Mouse (Mus musculus): Measurements from ENCODE around the gene Crygc. TPM values are rescaled to one million over a fixed set of nuclear protein-coding genes. Genes with fewer than 3 reads are reported as not detected.

The Crygc gene
- polyA plus RNA-seq, 1 experiment: not detected

DNA sequence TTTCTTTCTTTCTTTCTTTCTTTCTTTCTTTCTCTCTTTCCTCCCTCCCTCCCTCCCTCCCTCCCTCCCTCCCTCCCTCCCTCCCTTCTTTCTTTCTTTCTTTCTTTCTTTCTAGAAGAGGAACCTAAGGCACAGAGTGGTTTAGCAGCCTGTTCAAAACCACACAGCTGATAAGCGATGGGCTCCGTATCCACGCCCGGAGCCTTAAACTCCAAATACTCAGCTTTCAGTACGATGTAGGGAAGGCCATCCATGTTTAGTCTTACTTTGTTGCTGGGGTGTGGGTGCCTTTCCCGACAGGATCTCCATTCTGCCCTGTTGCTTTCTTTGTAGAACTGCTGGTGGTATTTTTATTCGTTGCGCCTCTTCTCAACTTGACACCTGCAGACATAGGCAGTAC, 35.7 kb upstream of the Crygc start:
- Histone ChIP-seq H3K4me3 (replicated peaks; ENCODE audit: extremely low read depth, low read depth, low read length) (no peak overlapping the region), H3K4me1 (ENCODE audit: control insufficient read depth, insufficient read depth, low read length) (no peaks in the 10 kb centered on the region)
- no peak for DNase-seq
- TF ChIP-seq POLR2A (IDR thresholded peaks at IDR 0.05; ENCODE audit: borderline replicate concordance, extremely low read depth, low read depth, low read length) (no peak), CTCF (IDR thresholded peaks at IDR 0.05; ENCODE audit: insufficient read depth, low read length) (no peak)
- 90% methylated on average over 8 of the region's 8 CpGs for WGBS

DNA sequence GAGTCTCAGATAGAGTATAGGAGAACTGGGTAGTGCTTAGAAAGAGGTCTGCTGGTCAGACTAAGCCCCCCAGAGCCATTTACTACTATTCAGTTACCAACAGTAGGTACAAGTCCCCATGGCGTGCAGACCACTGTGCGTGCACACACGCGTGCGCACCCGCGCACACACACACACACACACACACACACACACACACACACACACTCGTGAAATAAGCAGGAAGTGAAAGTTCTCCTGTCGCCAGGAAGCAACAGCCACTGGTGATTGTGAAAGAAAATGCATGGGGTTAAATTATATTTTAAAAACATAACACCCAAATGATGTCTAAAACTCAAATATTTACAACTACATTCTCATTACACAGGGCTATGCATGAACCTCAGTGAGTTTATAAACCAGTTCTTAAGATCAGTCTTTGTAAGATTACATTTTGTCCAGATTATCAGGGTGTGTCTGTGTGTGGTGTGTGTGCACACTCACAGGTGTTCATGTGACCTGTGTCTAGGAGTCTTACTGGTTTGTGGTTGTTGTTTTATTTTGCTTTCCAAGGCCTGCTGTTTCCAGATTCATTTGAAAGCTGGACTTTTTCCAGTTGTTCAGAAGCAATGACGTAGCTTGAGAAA, 34.3 kb upstream of the Crygc start:
- TF ChIP-seq CTCF (IDR thresholded peaks at IDR 0.05; ENCODE audit: insufficient read depth, low read length): no peak
- TF ChIP-seq POLR2A (IDR thresholded peaks at IDR 0.05; ENCODE audit: borderline replicate concordance, extremely low read depth, low read depth, low read length): no peak
- 78% methylated on average over 10 of the region's 10 CpGs for WGBS
- no peak for DNase-seq
- H3K4me1 ChIP-seq (ENCODE audit: control insufficient read depth, insufficient read depth, low read length): no peaks in the 10 kb centered on the region
- H3K4me3 ChIP-seq (replicated peaks; ENCODE audit: extremely low read depth, low read depth, low read length): no peak overlapping the region

DNA sequence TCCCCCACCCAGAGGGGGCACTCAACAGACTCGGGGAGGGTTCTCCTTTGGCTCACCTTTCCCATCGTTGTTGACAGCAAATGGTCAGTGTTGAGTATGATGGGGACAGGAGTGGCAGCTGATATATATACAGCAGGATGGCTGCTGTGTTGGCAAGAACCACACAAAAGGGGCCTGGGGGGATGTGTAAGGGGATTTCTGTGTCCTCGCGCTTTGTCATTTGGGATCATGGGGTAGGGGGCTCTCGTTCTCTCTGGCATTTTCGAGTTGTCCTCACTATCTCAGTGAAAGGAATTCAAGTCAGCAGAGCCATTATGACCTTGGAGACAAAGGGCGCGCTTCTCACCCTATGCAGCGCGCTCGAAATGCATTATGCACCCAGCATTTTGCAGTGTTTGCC, 29.8 kb upstream of the Crygc start, which contains the start of gene Cryga:
Cryga (minus strand) TSS at position 101 of the 400 bp plus-strand sequence.
- no peaks in the 10 kb centered on the region for H3K4me1 ChIP-seq (ENCODE audit: control insufficient read depth, insufficient read depth, low read length)
- WGBS: 84% methylated on average over 11 of the region's 11 CpGs
- DNase-seq: no peak
- H3K4me3 ChIP-seq (replicated peaks; ENCODE audit: extremely low read depth, low read depth, low read length): no peak within 1 kb of the TSS
- TF ChIP-seq CTCF (IDR thresholded peaks at IDR 0.05; ENCODE audit: insufficient read depth, low read length) (no peak), POLR2A (IDR thresholded peaks at IDR 0.05; ENCODE audit: borderline replicate concordance, extremely low read depth, low read depth, low read length) (no peak)

DNA sequence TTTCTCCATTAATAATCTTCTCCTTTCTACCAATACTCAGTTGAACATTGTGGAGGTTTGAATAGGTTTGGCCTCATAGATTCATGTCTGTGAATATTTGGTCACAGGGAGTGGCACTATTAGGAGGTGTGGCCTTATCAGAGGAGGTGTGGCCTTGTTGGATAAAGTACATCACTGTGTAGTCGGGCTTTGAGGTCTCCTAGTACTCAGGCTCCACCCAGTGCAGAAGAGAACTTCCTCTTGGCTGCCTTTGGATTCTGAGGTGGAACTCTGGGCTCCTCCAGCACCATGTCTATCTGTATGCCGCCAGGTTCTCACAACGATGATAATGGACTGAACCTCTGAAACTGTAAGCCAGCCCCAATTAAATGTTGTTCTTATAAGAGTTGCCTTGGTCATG, 23.5 kb upstream of the Crygc start:
- no peak for DNase-seq
- Histone ChIP-seq H3K4me3 (replicated peaks; ENCODE audit: extremely low read depth, low read depth, low read length) (no peak overlapping the region), H3K4me1 (ENCODE audit: control insufficient read depth, insufficient read depth, low read length) (no peaks in the 10 kb centered on the region)
- TF ChIP-seq CTCF (IDR thresholded peaks at IDR 0.05; ENCODE audit: insufficient read depth, low read length): no peak
- WGBS: 82% methylated on average over 3 of the region's 3 CpGs

DNA sequence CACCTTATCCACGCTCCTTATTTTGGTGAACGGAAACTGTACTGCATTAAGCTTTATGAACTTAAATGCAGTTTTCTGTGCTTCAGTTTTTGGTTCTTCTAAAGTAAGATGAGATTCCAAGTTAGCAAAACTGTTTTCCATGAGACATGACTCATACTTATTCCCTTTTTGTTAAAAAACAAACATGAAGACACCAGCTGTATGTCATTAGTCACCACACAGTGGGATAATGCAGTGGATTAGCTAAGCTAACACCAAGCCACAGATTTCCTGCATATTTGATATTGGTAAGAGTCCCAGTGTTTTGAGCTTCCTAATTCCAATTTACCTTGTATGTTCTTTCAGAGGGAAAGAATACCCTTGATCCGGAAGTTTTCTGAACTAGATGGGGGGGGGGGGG, 18.1 kb upstream of the Crygc start:
- H3K4me1 ChIP-seq (ENCODE audit: control insufficient read depth, insufficient read depth, low read length): no peaks in the 10 kb centered on the region
- TF ChIP-seq POLR2A (IDR thresholded peaks at IDR 0.05; ENCODE audit: borderline replicate concordance, extremely low read depth, low read depth, low read length) (no peak), CTCF (IDR thresholded peaks at IDR 0.05; ENCODE audit: insufficient read depth, low read length) (no peak)
- no peak overlapping the region for H3K4me3 ChIP-seq (replicated peaks; ENCODE audit: extremely low read depth, low read depth, low read length)
- DNase-seq: no peak
- WGBS: 87% methylated on average over 3 of the region's 3 CpGs

DNA sequence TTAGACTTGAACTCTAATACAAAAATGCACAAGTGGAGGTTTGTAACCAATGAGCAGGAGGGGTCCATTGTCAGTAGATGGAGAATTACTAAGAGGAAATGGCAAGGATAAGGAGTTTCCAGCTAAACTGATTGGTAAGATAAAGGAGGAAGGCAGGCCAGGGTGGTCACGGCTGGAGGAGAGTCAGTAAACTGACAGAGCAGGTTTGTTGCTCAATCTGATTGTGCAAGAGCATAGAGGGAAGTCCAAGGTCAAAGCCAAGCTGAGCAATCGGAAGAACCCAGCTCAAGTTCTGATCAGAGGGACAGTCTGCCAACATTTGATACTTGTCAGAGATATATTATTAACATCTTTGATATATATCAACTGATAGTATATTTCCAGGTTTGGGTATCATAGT, 16.9 kb upstream of the Crygc start:
- TF ChIP-seq CTCF (IDR thresholded peaks at IDR 0.05; ENCODE audit: insufficient read depth, low read length) (no peak), POLR2A (IDR thresholded peaks at IDR 0.05; ENCODE audit: borderline replicate concordance, extremely low read depth, low read depth, low read length) (no peak)
- peak; percentile 17 for DNase-seq
- WGBS: 21% methylated on average over 2 of the region's 2 CpGs
- no peaks in the 10 kb centered on the region for H3K4me1 ChIP-seq (ENCODE audit: control insufficient read depth, insufficient read depth, low read length)
- no peak overlapping the region for H3K4me3 ChIP-seq (replicated peaks; ENCODE audit: extremely low read depth, low read depth, low read length)

DNA sequence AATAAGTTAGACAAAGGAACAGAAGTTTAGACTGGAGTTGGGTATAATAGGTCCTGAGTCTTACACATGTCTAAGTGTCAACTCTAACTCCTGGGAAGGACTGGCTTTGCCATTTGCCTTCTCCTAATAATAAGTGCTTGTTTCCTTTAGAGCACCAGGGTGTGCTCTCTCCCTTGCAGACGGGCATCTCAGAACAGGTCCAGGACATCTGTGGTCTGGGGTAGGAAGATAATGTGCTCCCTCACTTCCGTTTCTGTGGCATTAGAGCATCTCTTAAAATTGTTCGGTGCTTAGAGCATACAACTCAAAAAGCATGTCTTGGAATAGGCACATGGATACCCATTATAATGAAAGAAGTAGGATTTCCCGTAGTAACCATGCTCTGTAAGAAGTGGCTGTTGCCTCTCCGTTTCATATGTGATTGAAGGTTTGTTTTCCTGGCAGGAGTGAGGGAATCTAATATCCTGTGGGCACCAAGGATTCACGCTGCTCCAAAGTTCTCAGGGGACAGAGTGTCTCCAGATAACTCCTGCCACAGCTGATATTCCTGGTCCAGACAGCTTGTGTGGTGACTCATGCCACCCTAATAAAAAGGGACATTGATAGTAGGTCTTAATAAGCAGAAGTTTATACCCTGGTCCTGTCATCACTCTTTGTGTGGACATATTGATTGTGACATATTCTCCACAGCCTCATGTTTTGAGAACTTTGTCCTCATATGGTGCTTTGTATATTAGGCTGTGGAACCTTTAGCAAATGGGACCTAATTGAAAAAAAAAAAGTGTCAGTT, 15.3 kb upstream of the Crygc start:
- no peak for DNase-seq
- H3K4me3 ChIP-seq (replicated peaks; ENCODE audit: extremely low read depth, low read depth, low read length): no peak overlapping the region
- WGBS: 68% methylated on average over 6 of the region's 6 CpGs
- TF ChIP-seq POLR2A (IDR thresholded peaks at IDR 0.05; ENCODE audit: borderline replicate concordance, extremely low read depth, low read depth, low read length) (no peak), CTCF (IDR thresholded peaks at IDR 0.05; ENCODE audit: insufficient read depth, low read length) (no peak)
- no peaks in the 10 kb centered on the region for H3K4me1 ChIP-seq (ENCODE audit: control insufficient read depth, insufficient read depth, low read length)

DNA sequence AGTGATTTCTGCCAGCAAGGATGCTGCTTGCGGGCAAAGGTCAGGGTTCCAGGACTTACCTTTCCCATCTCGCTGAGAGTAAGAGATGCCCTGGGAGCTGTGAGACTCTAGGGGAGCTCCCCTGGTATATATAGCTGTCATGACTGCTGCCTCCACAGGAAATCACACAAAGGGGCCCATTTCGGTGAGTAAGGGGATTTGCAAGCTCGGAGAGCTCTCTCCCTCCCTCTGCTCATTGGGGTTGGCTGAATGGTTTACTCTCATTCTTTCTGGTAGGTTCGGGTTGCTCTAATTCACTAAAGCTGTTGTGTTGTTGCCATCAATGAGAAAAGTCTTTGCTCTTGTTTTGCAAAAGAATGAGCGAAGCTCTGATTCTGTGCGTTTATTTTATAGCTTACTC, 8.7 kb upstream of the Crygc start, which contains the start of gene Crygb:
Crygb (minus strand) TSS at position 101 of the 400 bp plus-strand sequence.
- WGBS: 45% methylated on average over 7 of the region's 7 CpGs
- no peak for TF ChIP-seq CTCF (IDR thresholded peaks at IDR 0.05; ENCODE audit: insufficient read depth, low read length)
- TF ChIP-seq POLR2A (IDR thresholded peaks at IDR 0.05; ENCODE audit: borderline replicate concordance, extremely low read depth, low read depth, low read length): no peak
- no peak within 1 kb of the TSS for H3K4me3 ChIP-seq (replicated peaks; ENCODE audit: extremely low read depth, low read depth, low read length)

DNA sequence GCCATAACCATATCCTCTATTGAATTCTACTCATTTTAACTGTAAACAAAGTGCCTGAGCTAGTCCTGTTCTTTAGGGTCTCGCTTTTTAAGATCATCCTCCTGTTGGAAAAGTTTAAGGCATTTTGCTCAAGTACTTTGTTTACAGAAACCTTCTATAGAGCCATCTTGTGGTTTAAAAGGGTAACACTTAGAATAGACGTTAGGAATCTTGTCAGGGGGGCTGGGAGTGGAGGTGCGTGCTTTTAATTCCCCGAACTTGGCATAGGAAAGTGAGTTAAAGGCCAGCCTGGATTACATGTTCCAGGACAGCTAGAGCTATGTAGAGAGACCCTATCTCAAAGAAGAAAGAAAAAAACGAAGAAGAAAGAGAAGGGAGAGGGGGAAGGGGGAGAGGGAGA, 2.1 kb upstream of the Crygc start:
- H3K4me3 ChIP-seq (replicated peaks; ENCODE audit: extremely low read depth, low read depth, low read length): no peak overlapping the region
- DNase-seq: no peak
- no peaks in the 10 kb centered on the region for H3K4me1 ChIP-seq (ENCODE audit: control insufficient read depth, insufficient read depth, low read length)
- TF ChIP-seq CTCF (IDR thresholded peaks at IDR 0.05; ENCODE audit: insufficient read depth, low read length) (no peak), POLR2A (IDR thresholded peaks at IDR 0.05; ENCODE audit: borderline replicate concordance, extremely low read depth, low read depth, low read length) (no peak)
- WGBS: 17% methylated on average over 5 of the region's 5 CpGs

More for the DNA sequence above, 8.7 kb upstream of the Crygc start, which contains the start of gene Crygb:
- DNase-seq: no peak
- no peaks in the 10 kb centered on the region for H3K4me1 ChIP-seq (ENCODE audit: control insufficient read depth, insufficient read depth, low read length)

DNA sequence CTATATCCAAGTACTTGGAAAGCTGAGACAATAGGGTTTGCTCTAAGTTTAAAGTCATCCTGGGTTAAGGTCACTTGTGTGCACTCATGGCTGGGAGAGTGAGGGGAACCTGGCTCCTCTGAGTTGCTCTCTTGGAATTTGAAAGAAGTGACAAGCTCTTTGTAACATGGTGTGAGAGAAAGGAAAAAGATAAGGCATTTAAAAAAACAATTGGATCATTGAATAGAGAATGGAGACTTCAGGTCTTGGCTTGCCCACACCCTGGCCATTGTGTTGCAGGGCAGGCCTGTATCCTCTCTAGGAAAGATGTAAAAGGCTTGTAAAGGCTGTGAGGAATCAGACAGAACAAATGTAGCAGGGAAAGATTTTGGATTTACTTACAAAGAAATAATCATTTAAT, 5.6 kb downstream of the Crygc start:
- no peak for TF ChIP-seq POLR2A (IDR thresholded peaks at IDR 0.05; ENCODE audit: borderline replicate concordance, extremely low read depth, low read depth, low read length)
- TF ChIP-seq CTCF (IDR thresholded peaks at IDR 0.05; ENCODE audit: insufficient read depth, low read length): no peak
- no peak for DNase-seq
- Histone ChIP-seq H3K4me3 (replicated peaks; ENCODE audit: extremely low read depth, low read depth, low read length) (no peak overlapping the region), H3K4me1 (ENCODE audit: control insufficient read depth, insufficient read depth, low read length) (no peaks in the 10 kb centered on the region)
